Mouse (Mus musculus) cerebellum, adult 2 months (tissue): ENCODE data around the gene Tmem8b.

Experiments used
- CTCF ChIP-seq: fragments of 200-500 bp; IDR thresholded peaks from 2 replicates; pipeline ENCODE4 v1.5.1; 2011; ENCODE audit warnings: low read depth, mild to moderate bottlenecking, control low read depth, low read length, moderate library complexity, borderline replicate concordance; ENCODE audit not compliant: insufficient read depth
- POLR2A ChIP-seq: fragments of 200-500 bp; IDR thresholded peaks from 2 replicates; pipeline ENCODE4 v1.6.1; 2011; ENCODE audit warnings: low read length, control low read depth, borderline replicate concordance; ENCODE audit not compliant: insufficient read depth

DNA sequence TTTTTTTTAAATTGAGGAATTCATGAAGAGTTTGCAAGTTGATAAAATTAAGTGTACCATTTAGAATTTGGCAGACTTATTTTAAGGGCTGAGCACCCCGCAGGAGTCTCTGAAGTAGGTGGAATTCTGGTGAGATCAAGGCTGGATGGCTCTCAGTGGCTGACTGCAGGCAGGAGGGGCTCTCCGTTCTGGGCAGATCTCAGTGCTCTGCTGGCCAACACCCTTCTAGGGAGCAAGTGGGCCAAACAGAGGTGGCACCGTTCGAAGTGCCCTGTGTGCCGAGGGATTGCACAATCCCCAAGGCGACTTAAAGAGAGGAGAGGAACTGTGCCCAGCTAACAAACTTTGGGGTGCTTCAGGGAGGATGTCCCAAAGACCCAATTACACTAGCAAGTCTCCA, 41.1 kb downstream of the Tmem8b start, which contains the start of gene Olfr71:
- no peak for TF ChIP-seq POLR2A
- no peak for TF ChIP-seq CTCF
